Mouse (Mus musculus): ENCODE results near the gene Plekhh2. TPM values are rescaled to one million over a fixed set of nuclear protein-coding genes. Genes with fewer than 3 reads are reported as not detected.

The Plekhh2 gene
- polyA plus RNA-seq, 1 experiment: 28.5 TPM

DNA sequence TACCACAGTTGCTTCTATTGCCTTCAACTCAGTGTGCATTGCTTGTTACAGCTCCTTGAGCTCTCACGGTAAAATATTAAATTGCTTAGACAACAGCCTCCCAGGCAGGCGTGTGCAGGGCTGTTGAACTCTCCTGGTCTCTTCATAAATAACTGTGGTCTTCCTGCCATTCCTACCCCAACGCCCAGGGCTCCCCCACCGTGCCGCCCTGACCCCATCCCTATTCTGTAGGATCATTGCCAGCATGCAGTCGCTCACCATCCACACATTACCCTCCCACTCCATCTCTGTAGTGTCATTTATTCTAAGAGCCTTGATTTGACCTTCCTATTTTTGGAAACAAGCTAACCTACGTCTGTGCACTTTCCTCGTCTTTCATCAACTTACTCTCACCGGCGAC lies 153.4 kb downstream of the Plekhh2 start:
- no peak overlapping the region for H3K27ac ChIP-seq (ENCODE audit: control insufficient read depth, insufficient read depth, low read depth, low read length)
- no peaks in the 10 kb centered on the region for H3K36me3 ChIP-seq (ENCODE audit: control insufficient read depth, insufficient read depth, low read length)
- no peak overlapping the region for H3K4me3 ChIP-seq (ENCODE audit: control insufficient read depth, low read depth, low read length)
- H3K27me3 ChIP-seq (ENCODE audit: control insufficient read depth, insufficient read depth, low read length): no peaks in the 10 kb centered on the region
- TF ChIP-seq CTCF (IDR thresholded peaks at IDR 0.05; ENCODE audit: control insufficient read depth, insufficient read depth, insufficient replicate concordance, low read depth, low read length): no peak
- no peak for TF ChIP-seq POLR2A (IDR thresholded peaks at IDR 0.05; ENCODE audit: control insufficient read depth, low read depth, low read length)
- no peaks in the 10 kb centered on the region for H3K4me1 ChIP-seq (ENCODE audit: control insufficient read depth, insufficient read depth, low read length)

- Histone ChIP-seq H3K27me3 (ENCODE audit: control insufficient read depth, insufficient read depth, low read length) (no peaks in the 10 kb centered on the region), H3K36me3 (ENCODE audit: control insufficient read depth, insufficient read depth, low read length) (no peaks in the 10 kb centered on the region), H3K4me3 (ENCODE audit: control insufficient read depth, low read depth, low read length) (no peak overlapping the region), H3K27ac (ENCODE audit: control insufficient read depth, insufficient read depth, low read depth, low read length) (no peak overlapping the region), H3K4me1 (ENCODE audit: control insufficient read depth, insufficient read depth, low read length) (no peaks in the 10 kb centered on the region)
- no peak for TF ChIP-seq POLR2A (IDR thresholded peaks at IDR 0.05; ENCODE audit: control insufficient read depth, low read depth, low read length)
- no peak for TF ChIP-seq CTCF (IDR thresholded peaks at IDR 0.05; ENCODE audit: control insufficient read depth, insufficient read depth, insufficient replicate concordance, low read depth, low read length)
Observed at GRCm38 (mm10) chr17:84665691-84666090, 154.0 kb downstream of the Plekhh2 start.

GRCm38 (mm10) chr17:84667848-84668247 lies 156.2 kb downstream of the Plekhh2 start:
- H3K4me3 ChIP-seq (ENCODE audit: control insufficient read depth, low read depth, low read length): no peak overlapping the region
- TF ChIP-seq CTCF (IDR thresholded peaks at IDR 0.05; ENCODE audit: control insufficient read depth, insufficient read depth, insufficient replicate concordance, low read depth, low read length) (no peak), POLR2A (IDR thresholded peaks at IDR 0.05; ENCODE audit: control insufficient read depth, low read depth, low read length) (no peak)
- no peak overlapping the region for H3K27ac ChIP-seq (ENCODE audit: control insufficient read depth, insufficient read depth, low read depth, low read length)
- H3K27me3 ChIP-seq (ENCODE audit: control insufficient read depth, insufficient read depth, low read length): no peaks in the 10 kb centered on the region
- no peaks in the 10 kb centered on the region for H3K4me1 ChIP-seq (ENCODE audit: control insufficient read depth, insufficient read depth, low read length)
- no peaks in the 10 kb centered on the region for H3K36me3 ChIP-seq (ENCODE audit: control insufficient read depth, insufficient read depth, low read length)

Other genes starting within 250 kb of the Plekhh2 start
- gene Thada, start 45.7 kb upstream of the Plekhh2 start, polyA plus RNA-seq (2012; rRNA removed): 15.4 and 15.8 TPM in 2 replicates
- gene Dync2li1, start 114.6 kb downstream of the Plekhh2 start, polyA plus RNA-seq (2012; rRNA removed): 15.8 and 21.6 TPM in 2 replicates
- 4.3 and 4.6 TPM in 2 replicates for gene Abcg8, start 164.4 kb downstream of the Plekhh2 start, polyA plus RNA-seq (2012; rRNA removed)
- 0.40 and 0.51 TPM in 2 replicates for gene Abcg5, start 171.1 kb downstream of the Plekhh2 start, polyA plus RNA-seq (2012; rRNA removed)